Comparison of ENCODE assay signal across 23 mouse cellular contexts in genomic region chr5:117481162-117481561, GRCm38 (mm10).
A peak's percentile ranks its signal among the peaks of the same experiment; 100 is the strongest.
DNase-seq lines count a peak whose midpoint lies in the region; ATAC-seq and TF ChIP-seq lines count a peak whose summit lies in the region.
"Had no signal": no experiment of that assay in that cellular context is flagged by ENCODE, and none has a peak within 500 bp of the region (broad histone marks: within the 10 kb centered on the region; RNA-seq: fewer than 3 reads in every experiment).

No protein-coding gene starts in this region.

- 0 out of 4 replicates have a peak, but pooled peaks of 1 of the 2 experiments have one; percentile 4 for TF ChIP-seq CTCF in CH12.LX (conservative IDR thresholded peaks at IDR 0.05 in 1 of 2, IDR thresholded peaks at IDR 0.05 in 1 of 2; ENCODE audit: low read depth in 2 of 2, low read length in 2 of 2)
- TF ChIP-seq CTCF in stomach, postnatal 0 days (IDR thresholded peaks at IDR 0.05; ENCODE audit: low read depth): no peak

- no peak for ATAC-seq in midbrain, embryonic 15.5 days (replicated peaks)
- peak; percentile 72 for ATAC-seq in intestine, embryonic 15.5 days
- 0 out of 2 replicates have a peak, but pooled peaks have one; percentile 32 for ATAC-seq in stomach, postnatal 0 days (ENCODE audit: low FRiP score, low TSS enrichment)
- ATAC-seq: forebrain, embryonic 13.5 days; forebrain, embryonic 16.5 days had no signal

- H3K4me3 ChIP-seq in midbrain, embryonic 15.5 days: no peak overlapping the region
- no peak overlapping the region for H3K4me3 ChIP-seq in midbrain, embryonic 10.5 days
- peak overlapping the region in 2 of 3 experiments; percentile 3 to 24 for H3K4me3 ChIP-seq in CH12.LX (replicated peaks in 1 of 3; ENCODE audit: low read depth in 2 of 3, low read length in 2 of 3, poor library complexity in 1 of 3)
- no peak overlapping the region for H3K4me3 ChIP-seq in intestine, embryonic 15.5 days (replicated peaks)
- H3K4me3 ChIP-seq in stomach, postnatal 0 days (ENCODE audit: low read depth, low read length): no peak overlapping the region
- H3K4me3 ChIP-seq: forebrain, embryonic 10.5 days; forebrain, embryonic 13.5 days; heart, embryonic 12.5 days; heart, embryonic 15.5 days; hindbrain, embryonic 15.5 days had no signal

- no peak; the same call in 1 of the 2 replicates for TF ChIP-seq POLR2A in CH12.LX (IDR thresholded peaks at IDR 0.05; ENCODE audit: low read depth, low read length)

- in situ Hi-C loops in CH12.LX (cut with MboI; ENCODE audit: low pct_ligation_motif_present, low pct_unique_long_range_greater_than_20kb, low sequenced_read_pairs): loop anchor here (10.0 kb wide), 1 partner anchor 96 kb away; the partner anchor contains the start of gene Rfc5

- H3K4me1 ChIP-seq in midbrain, embryonic 15.5 days: no peaks in the 10 kb centered on the region
- peaks cover 8% of the 10 kb centered on the region; the same call in 1 of the 2 replicates for H3K4me1 ChIP-seq in midbrain, embryonic 10.5 days
- peaks cover 31 to 80% of the 10 kb centered on the region in 2 experiments for H3K4me1 ChIP-seq in CH12.LX (ENCODE audit: control insufficient read depth in 1 of 2, insufficient read depth in 2 of 2)
- H3K4me1 ChIP-seq in intestine, embryonic 15.5 days (replicated peaks): no peaks in the 10 kb centered on the region
- H3K4me1 ChIP-seq in stomach, postnatal 0 days (replicated peaks; ENCODE audit: control insufficient read depth, insufficient read depth): no peaks in the 10 kb centered on the region
- H3K4me1 ChIP-seq: forebrain, embryonic 13.5 days; heart, embryonic 12.5 days; heart, embryonic 15.5 days; hindbrain, embryonic 15.5 days had no signal

- no peak for DNase-seq in midbrain, embryonic 10.5 days (ENCODE audit: low spot score)
- DNase-seq in CH12.LX (ENCODE audit: extremely low read depth): peak; percentile 79
- peak; percentile 32 for DNase-seq in stomach, postnatal 0 days (ENCODE audit: low spot score)
- no peak for DNase-seq in right cerebral cortex, postnatal 10 days (ENCODE audit: low spot score in 2 of 2)
- no peak for DNase-seq in retina, postnatal 1 day
- DNase-seq: adrenal gland, postnatal 10 days; adrenal gland, postnatal 36 days; B cell, adult 2 months; cerebellum, adult 18-20 months; cerebellum, adult 9-10 months; cerebellum, postnatal 14 days; gastrocnemius, postnatal 14 days; heart, adult 11 months; heart, postnatal 10 days; heart, postnatal 4 days had no signal

- no peak for TF ChIP-seq EP300 in CH12.LX (IDR thresholded peaks at IDR 0.05; ENCODE audit: low read length)
- TF ChIP-seq EP300 in stomach, postnatal 0 days (optimal IDR thresholded peaks at IDR 0.05): no peak

- H3K79me2 ChIP-seq in CH12.LX (replicated peaks; ENCODE audit: control insufficient read depth, extremely low read depth, insufficient read depth, poor library complexity, severe bottlenecking): no peaks in the 10 kb centered on the region

- no peaks in the 10 kb centered on the region for H3K9me3 ChIP-seq in midbrain, embryonic 15.5 days
- no peaks in the 10 kb centered on the region for H3K9me3 ChIP-seq in midbrain, embryonic 10.5 days (replicated peaks)
- H3K9me3 ChIP-seq in CH12.LX (replicated peaks; ENCODE audit: low read length): no peaks in the 10 kb centered on the region
- H3K9me3 ChIP-seq in intestine, embryonic 15.5 days: no peaks in the 10 kb centered on the region
- no peaks in the 10 kb centered on the region for H3K9me3 ChIP-seq in stomach, postnatal 0 days (ENCODE audit: control insufficient read depth, low read length)
- H3K9me3 ChIP-seq: forebrain, embryonic 10.5 days; forebrain, embryonic 13.5 days; heart, embryonic 12.5 days; heart, embryonic 15.5 days; hindbrain, embryonic 15.5 days had no signal

- no peaks in the 10 kb centered on the region for H3K36me3 ChIP-seq in midbrain, embryonic 15.5 days (replicated peaks)
- H3K36me3 ChIP-seq in midbrain, embryonic 10.5 days: no peaks in the 10 kb centered on the region
- H3K36me3 ChIP-seq in CH12.LX (replicated peaks in 1 of 2; ENCODE audit: control insufficient read depth in 1 of 2, insufficient read depth in 1 of 2, low read length in 1 of 2): no peaks in the 10 kb centered on the region
- no peaks in the 10 kb centered on the region for H3K36me3 ChIP-seq in intestine, embryonic 15.5 days
- H3K36me3 ChIP-seq in stomach, postnatal 0 days (ENCODE audit: control insufficient read depth, insufficient read depth, low read length): no peaks in the 10 kb centered on the region
- H3K36me3 ChIP-seq: forebrain, embryonic 10.5 days; heart, embryonic 12.5 days; heart, embryonic 15.5 days; hindbrain, embryonic 15.5 days had no signal

- no peak overlapping the region for H3K4me2 ChIP-seq in midbrain, embryonic 15.5 days
- peak overlapping the region; percentile 39 for H3K4me2 ChIP-seq in CH12.LX (ENCODE audit: insufficient read depth, low read depth, poor library complexity, severe bottlenecking)
- no peak overlapping the region for H3K4me2 ChIP-seq in intestine, embryonic 15.5 days (replicated peaks)
- H3K4me2 ChIP-seq in stomach, postnatal 0 days (replicated peaks; ENCODE audit: low read depth): no peak overlapping the region
- H3K4me2 ChIP-seq: forebrain, embryonic 13.5 days; heart, embryonic 12.5 days; heart, embryonic 15.5 days; hindbrain, embryonic 15.5 days had no signal

- dilution Hi-C loops in CH12.LX (cut with MboI; ENCODE audit: extremely low pct_ligation_motif_present, extremely low pct_unique_long_range_greater_than_20kb, low sequenced_read_pairs): no loop called here

- WGBS in midbrain, embryonic 15.5 days: 80% methylated on average over 3 of the region's 3 CpGs
- WGBS in midbrain, embryonic 10.5 days: 82% methylated on average over 3 of the region's 3 CpGs
- WGBS in intestine, embryonic 15.5 days: 38% methylated on average over 3 of the region's 3 CpGs
- WGBS in stomach, postnatal 0 days: 29% methylated on average over 3 of the region's 3 CpGs

- 0 out of 2 replicates have a peak overlapping the region, but pooled peaks have one; percentile 45 for H3K27ac ChIP-seq in midbrain, embryonic 15.5 days
- no peak overlapping the region for H3K27ac ChIP-seq in midbrain, embryonic 10.5 days (replicated peaks)
- H3K27ac ChIP-seq in CH12.LX (ENCODE audit: insufficient read depth, low read depth): peak overlapping the region; percentile 98
- H3K27ac ChIP-seq in intestine, embryonic 15.5 days: no peak overlapping the region
- H3K27ac ChIP-seq in stomach, postnatal 0 days (replicated peaks): no peak overlapping the region
- H3K27ac ChIP-seq: forebrain, embryonic 13.5 days; heart, embryonic 15.5 days; hindbrain, embryonic 15.5 days had no signal

- no peak overlapping the region for H3K9ac ChIP-seq in midbrain, embryonic 15.5 days
- H3K9ac ChIP-seq in CH12.LX (ENCODE audit: insufficient read depth, low read depth): peak overlapping the region; percentile 15
- no peak overlapping the region for H3K9ac ChIP-seq in intestine, embryonic 15.5 days
- H3K9ac ChIP-seq in stomach, postnatal 0 days (ENCODE audit: low read length): no peak overlapping the region
- H3K9ac ChIP-seq: forebrain, embryonic 13.5 days; heart, embryonic 12.5 days; heart, embryonic 15.5 days; hindbrain, embryonic 15.5 days had no signal

- TF ChIP-seq RAD21 in CH12.LX (IDR thresholded peaks at IDR 0.05; ENCODE audit: low read depth, low read length): no peak

- H3K27me3 ChIP-seq in midbrain, embryonic 15.5 days (replicated peaks): no peaks in the 10 kb centered on the region
- H3K27me3 ChIP-seq in midbrain, embryonic 10.5 days (ENCODE audit: low read depth, poor library complexity, severe bottlenecking): no peaks in the 10 kb centered on the region
- H3K27me3 ChIP-seq in CH12.LX (replicated peaks): no peaks in the 10 kb centered on the region
- H3K27me3 ChIP-seq in intestine, embryonic 15.5 days (replicated peaks): no peaks in the 10 kb centered on the region
- H3K27me3 ChIP-seq in stomach, postnatal 0 days (ENCODE audit: control insufficient read depth, insufficient read depth, low read length): no peaks in the 10 kb centered on the region
- H3K27me3 ChIP-seq: forebrain, embryonic 13.5 days; heart, embryonic 12.5 days; heart, embryonic 15.5 days; hindbrain, embryonic 15.5 days had no signal

TF ChIP-seq in CH12.LX, 34 proteins besides CTCF, POLR2A, EP300 and RAD21:
- TF ChIP-seq ELF1 (IDR thresholded peaks at IDR 0.05; ENCODE audit: low read depth, low read length) (peak; percentile 77), SMC3 (IDR thresholded peaks at IDR 0.05; ENCODE audit: low read depth, low read length) (peak; percentile 13; the same call in 1 of the 2 replicates), SIN3A (IDR thresholded peaks at IDR 0.05; ENCODE audit: low read length) (no peak), ETS1 (conservative IDR thresholded peaks at IDR 0.05; ENCODE audit: low read depth, low read length) (no peak), MYC (IDR thresholded peaks at IDR 0.05; ENCODE audit: low read depth, low read length) (no peak), ZKSCAN1 (IDR thresholded peaks at IDR 0.05; ENCODE audit: borderline replicate concordance, low read depth, low read length) (no peak), JUN (IDR thresholded peaks at IDR 0.05; ENCODE audit: insufficient read depth, low read depth, low read length) (no peak), TCF12 (IDR thresholded peaks at IDR 0.05; ENCODE audit: low read depth, low read length) (no peak), GABPA (IDR thresholded peaks at IDR 0.05; ENCODE audit: insufficient replicate concordance, low read depth, low read length) (no peak), MAX (IDR thresholded peaks at IDR 0.05; ENCODE audit: low read length) (no peak), CHD2 (IDR thresholded peaks at IDR 0.05; ENCODE audit: low read length) (no peak)

Comparison
In these comparisons a context has a peak if more than half of its experiments do, and no peak if none do; other contexts are left out.
1. H3K27ac ChIP-seq: peak in midbrain, embryonic 15.5 days (single experiment) and CH12.LX (single experiment); none in midbrain, embryonic 10.5 days (single experiment), intestine, embryonic 15.5 days (single experiment) and stomach, postnatal 0 days (single experiment).
2. H3K4me3 ChIP-seq: peak in CH12.LX (2 of 3); none in midbrain, embryonic 15.5 days (single experiment), midbrain, embryonic 10.5 days (single experiment), intestine, embryonic 15.5 days (single experiment) and stomach, postnatal 0 days (single experiment).
3. DNase-seq: peak in CH12.LX (single experiment) and stomach, postnatal 0 days (single experiment); none in midbrain, embryonic 10.5 days (single experiment), right cerebral cortex, postnatal 10 days (0 of 2) and retina, postnatal 1 day (single experiment).